Mouse (Mus musculus): ENCODE measurements around the gene Dpy19l1. TPM values are rescaled to one million over a fixed set of nuclear protein-coding genes. Genes with fewer than 3 reads are reported as not detected.

Gene Dpy19l1
- polyA plus RNA-seq (2014; fragmentation: Nextera tagmentation; extraction: Ambion mirVana): 28.3 and 31.7 TPM in 2 replicates

DNA sequence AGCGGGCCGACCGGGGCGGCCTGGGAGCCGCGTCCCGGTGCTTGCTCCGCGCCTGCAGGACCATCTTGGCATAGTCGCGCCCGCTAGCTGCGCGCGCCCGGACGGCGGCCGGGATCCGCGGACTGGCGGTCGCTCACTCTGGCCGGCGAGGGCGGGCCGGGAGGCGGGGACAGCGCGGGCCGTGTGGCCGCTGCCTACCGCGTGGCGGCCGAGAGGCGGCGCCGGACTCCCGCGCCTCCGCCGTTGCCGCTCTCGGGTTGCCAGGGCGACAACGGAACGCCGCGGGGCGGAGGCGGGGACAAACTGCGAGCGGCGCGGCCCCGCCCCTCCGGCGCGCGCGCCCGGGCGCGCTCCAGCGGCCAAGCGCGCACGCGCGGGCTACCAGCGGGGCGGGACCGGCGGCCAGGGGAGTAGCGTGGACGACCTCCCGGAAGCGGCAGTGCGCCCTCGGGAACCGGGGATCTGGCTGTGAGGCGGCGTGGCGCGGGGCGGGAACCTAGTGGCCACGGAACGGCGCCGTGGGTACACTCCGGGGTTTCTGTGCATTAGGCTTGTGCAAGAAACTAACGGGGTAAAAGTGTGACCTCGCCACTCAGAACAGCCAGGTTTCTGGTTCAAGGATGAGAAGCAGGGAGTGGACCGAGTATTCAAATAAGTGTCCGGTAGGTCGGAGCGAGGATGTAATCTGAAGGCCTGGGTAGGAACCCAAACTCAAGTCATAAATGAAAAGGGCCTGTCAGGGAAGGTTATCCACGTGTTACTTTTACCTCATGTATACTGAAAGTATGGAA lies at the start of gene Dpy19l1:
Gene Dpy19l1, minus strand, starts transcription at position 74 of the 791 bp plus-strand sequence.
- ATAC-seq (ENCODE audit: insufficient read depth): peak; percentile 97
- Histone ChIP-seq H3K4me3 (ENCODE audit: low read depth, low read length) (peak within 1 kb of the TSS; percentile 69), H3K27me3 (ENCODE audit: insufficient read depth, low read length) (no peaks in the 10 kb centered on the region), H3K4me2 (peak within 1 kb of the TSS; percentile 80), H3K9ac (peak within 1 kb of the TSS; percentile 80), H3K36me3 (ENCODE audit: insufficient read depth) (no peaks in the 10 kb centered on the region), H3K9me3 (ENCODE audit: low read depth, low read length) (no peaks in the 10 kb centered on the region), H3K27ac (ENCODE audit: low read depth) (peak within 1 kb of the TSS; percentile 90), H3K4me1 (ENCODE audit: insufficient read depth) (peaks cover 10% of the 10 kb centered on the region)
- under 1% methylated on average over 90 of the region's 99 CpGs for WGBS
- peak; percentile 96 for DNase-seq
- no peak for TF ChIP-seq CTCF (IDR thresholded peaks at IDR 0.05; ENCODE audit: low read depth)

DNA sequence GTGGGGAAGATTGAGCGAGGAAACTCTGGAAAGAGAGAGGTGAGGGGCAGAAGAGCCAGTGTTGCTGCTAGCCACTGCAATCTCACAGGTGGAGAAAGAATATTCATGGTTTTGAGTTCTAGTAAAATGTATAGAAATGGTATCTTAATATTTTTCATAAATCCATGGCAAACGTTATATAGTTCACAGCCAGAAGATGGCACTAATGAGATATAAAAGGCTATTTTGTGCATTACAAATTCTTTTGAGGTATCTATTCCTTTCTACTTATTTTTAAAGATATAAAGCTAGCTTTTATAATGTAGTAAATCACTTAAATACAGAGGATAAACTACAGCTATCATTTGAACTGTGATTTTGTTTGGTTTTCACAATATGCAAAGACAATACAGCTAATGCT lies 35.2 kb upstream of the Dpy19l1 start:
- Histone ChIP-seq H3K4me1 (ENCODE audit: insufficient read depth) (no peaks in the 10 kb centered on the region), H3K9ac (no peak overlapping the region), H3K27ac (ENCODE audit: low read depth) (no peak overlapping the region), H3K36me3 (ENCODE audit: insufficient read depth) (no peaks in the 10 kb centered on the region), H3K4me3 (ENCODE audit: low read depth, low read length) (no peak overlapping the region), H3K27me3 (ENCODE audit: insufficient read depth, low read length) (no peaks in the 10 kb centered on the region), H3K4me2 (no peak overlapping the region), H3K9me3 (ENCODE audit: low read depth, low read length) (no peaks in the 10 kb centered on the region)
- ATAC-seq (ENCODE audit: insufficient read depth) (no peak), DNase-seq (peak; percentile 61)
- TF ChIP-seq CTCF (IDR thresholded peaks at IDR 0.05; ENCODE audit: low read depth): no peak
- WGBS: 30% methylated on average over 2 of the region's 2 CpGs

DNA sequence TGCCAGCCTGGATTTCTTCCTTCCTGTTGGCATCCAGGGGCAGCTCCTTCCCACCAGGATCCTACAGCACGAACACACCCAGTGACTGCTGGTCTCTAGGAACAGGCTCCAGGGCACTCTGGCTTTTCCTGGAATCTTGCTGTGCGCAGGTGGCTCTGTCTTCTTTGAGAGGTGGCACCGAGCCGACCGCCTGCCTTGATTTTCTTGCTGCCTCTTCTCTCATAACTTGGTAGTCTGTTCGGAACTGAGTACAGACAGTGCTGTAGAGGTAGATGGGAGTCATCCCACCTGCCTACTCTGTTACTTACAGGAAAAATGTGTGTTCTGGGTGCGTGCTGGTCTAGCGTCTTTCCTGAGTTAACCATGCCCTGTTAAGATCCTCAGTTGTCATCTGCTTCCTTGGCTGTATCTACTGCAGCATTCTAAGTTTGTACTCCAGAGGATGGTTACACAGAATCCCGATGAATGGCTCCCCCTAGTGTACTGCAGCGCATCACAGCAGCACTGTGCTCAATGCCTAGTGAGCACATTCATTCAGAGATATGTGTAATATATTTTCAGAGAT lies 13.7 kb upstream of the Dpy19l1 start:
- H3K4me3 ChIP-seq (ENCODE audit: low read depth, low read length): no peak overlapping the region
- ATAC-seq (ENCODE audit: insufficient read depth): peak; percentile 87; the same call in 1 of the 2 replicates
- H3K27me3 ChIP-seq (ENCODE audit: insufficient read depth, low read length): no peaks in the 10 kb centered on the region
- H3K9me3 ChIP-seq (ENCODE audit: low read depth, low read length): no peaks in the 10 kb centered on the region
- H3K4me2 ChIP-seq: no peak overlapping the region
- DNase-seq: peak; percentile 88
- no peaks in the 10 kb centered on the region for H3K4me1 ChIP-seq (ENCODE audit: insufficient read depth)
- H3K27ac ChIP-seq (ENCODE audit: low read depth): no peak overlapping the region
- 56% methylated on average over 10 of the region's 10 CpGs for WGBS
- peak; percentile 86 for TF ChIP-seq CTCF (IDR thresholded peaks at IDR 0.05; ENCODE audit: low read depth)
- H3K9ac ChIP-seq: no peak overlapping the region
- H3K36me3 ChIP-seq (ENCODE audit: insufficient read depth): no peaks in the 10 kb centered on the region

DNA sequence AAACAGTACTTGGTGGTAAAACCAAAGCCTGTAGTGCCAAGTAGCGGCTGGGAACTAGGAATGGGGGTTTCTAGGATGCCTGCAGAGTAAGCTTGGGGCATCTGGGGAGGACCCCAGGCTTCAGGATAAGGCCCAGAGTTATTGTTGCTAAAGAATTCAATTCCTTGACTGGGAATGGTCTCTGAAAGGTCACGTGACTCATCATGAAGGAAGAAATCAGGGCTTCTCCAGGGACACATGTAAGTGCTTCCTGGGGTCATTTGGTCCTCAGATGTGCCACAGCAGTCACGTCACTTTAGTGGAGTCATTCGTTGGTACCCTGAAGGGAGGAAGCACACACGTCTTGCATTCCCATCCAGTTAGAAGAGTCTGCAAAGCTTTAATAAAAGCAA lies 11.1 kb upstream of the Dpy19l1 start:
- no peaks in the 10 kb centered on the region for H3K36me3 ChIP-seq (ENCODE audit: insufficient read depth)
- no peak overlapping the region for H3K4me3 ChIP-seq (ENCODE audit: low read depth, low read length)
- 69% methylated on average over 5 of the region's 5 CpGs for WGBS
- H3K9me3 ChIP-seq (ENCODE audit: low read depth, low read length): no peaks in the 10 kb centered on the region
- TF ChIP-seq CTCF (IDR thresholded peaks at IDR 0.05; ENCODE audit: low read depth): no peak
- H3K4me1 ChIP-seq (ENCODE audit: insufficient read depth): no peaks in the 10 kb centered on the region
- H3K27me3 ChIP-seq (ENCODE audit: insufficient read depth, low read length): no peaks in the 10 kb centered on the region
- no peak for DNase-seq
- H3K9ac ChIP-seq: no peak overlapping the region
- no peak for ATAC-seq (ENCODE audit: insufficient read depth)
- no peak overlapping the region for H3K27ac ChIP-seq (ENCODE audit: low read depth)
- no peak overlapping the region for H3K4me2 ChIP-seq

DNA sequence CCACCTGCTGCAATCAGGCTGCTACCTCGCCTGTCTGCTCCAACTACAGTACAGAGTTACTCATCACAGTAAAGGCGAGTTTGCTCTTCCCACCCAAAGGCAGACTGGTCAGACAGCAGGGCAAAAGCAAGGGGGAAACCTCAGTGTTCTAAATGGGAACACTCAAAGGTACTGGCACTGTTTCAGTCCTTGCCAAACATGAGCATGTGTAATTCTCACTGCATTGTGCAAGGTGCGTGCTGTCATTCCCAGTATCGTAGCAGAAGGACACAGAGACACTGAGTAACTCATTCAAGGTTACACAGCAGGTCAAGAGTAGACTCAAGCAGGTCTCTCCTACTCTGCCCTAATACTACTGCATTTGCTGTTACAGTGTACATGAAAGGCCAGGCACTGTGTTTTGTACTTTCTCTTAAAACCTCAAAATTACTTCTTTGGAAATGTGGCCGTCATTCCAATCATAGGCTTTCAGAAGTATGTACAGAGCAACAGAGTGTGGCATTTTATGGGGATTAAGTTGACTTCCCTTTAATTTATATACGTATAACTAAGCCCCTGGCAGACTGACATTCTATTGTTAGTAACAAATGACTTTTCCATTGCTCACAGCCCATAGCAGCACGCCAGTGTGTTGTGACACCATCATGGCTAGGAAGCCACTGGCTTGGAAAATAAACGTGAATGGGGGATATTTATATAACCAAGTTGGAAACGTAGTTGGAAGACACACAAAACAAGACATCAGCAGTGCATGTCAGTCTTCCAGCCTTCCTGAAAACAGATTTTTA lies 10.5 kb upstream of the Dpy19l1 start:
- Histone ChIP-seq H3K4me3 (ENCODE audit: low read depth, low read length) (no peak overlapping the region), H3K4me2 (no peak overlapping the region), H3K27ac (ENCODE audit: low read depth) (no peak overlapping the region), H3K4me1 (ENCODE audit: insufficient read depth) (no peaks in the 10 kb centered on the region), H3K9me3 (ENCODE audit: low read depth, low read length) (no peaks in the 10 kb centered on the region), H3K36me3 (ENCODE audit: insufficient read depth) (no peaks in the 10 kb centered on the region), H3K9ac (no peak overlapping the region), H3K27me3 (ENCODE audit: insufficient read depth, low read length) (no peaks in the 10 kb centered on the region)
- 63% methylated on average over 9 of the region's 9 CpGs for WGBS
- no peak for TF ChIP-seq CTCF (IDR thresholded peaks at IDR 0.05; ENCODE audit: low read depth)
- DNase-seq: no peak
- ATAC-seq (ENCODE audit: insufficient read depth): no peak

DNA sequence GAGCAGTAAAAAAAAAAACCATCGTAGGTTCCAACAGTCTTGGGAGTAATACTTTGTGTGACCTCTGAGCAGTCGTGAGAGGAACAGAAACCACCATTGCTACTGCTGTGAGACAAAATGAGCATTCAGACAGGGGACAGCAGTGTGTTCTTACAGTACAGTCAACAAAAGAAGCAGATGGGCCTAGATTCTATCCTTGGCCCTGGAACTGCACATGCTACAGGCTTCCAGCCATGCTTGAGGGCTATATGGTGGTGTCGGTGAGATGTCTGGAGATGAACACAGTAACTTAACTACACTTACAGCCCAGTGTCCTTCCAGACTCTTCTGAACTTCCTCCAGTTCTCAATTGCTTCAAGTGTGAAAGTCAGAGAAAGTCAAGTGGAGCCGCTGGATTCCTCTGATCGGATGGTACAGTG lies 9.2 kb upstream of the Dpy19l1 start:
- H3K9ac ChIP-seq: no peak overlapping the region
- H3K9me3 ChIP-seq (ENCODE audit: low read depth, low read length): no peaks in the 10 kb centered on the region
- no peak overlapping the region for H3K4me3 ChIP-seq (ENCODE audit: low read depth, low read length)
- no peak overlapping the region for H3K27ac ChIP-seq (ENCODE audit: low read depth)
- 87% methylated on average over 5 of the region's 5 CpGs for WGBS
- no peaks in the 10 kb centered on the region for H3K4me1 ChIP-seq (ENCODE audit: insufficient read depth)
- DNase-seq: no peak
- no peak overlapping the region for H3K4me2 ChIP-seq
- H3K36me3 ChIP-seq (ENCODE audit: insufficient read depth): no peaks in the 10 kb centered on the region
- TF ChIP-seq CTCF (IDR thresholded peaks at IDR 0.05; ENCODE audit: low read depth): no peak
- no peaks in the 10 kb centered on the region for H3K27me3 ChIP-seq (ENCODE audit: insufficient read depth, low read length)
- ATAC-seq (ENCODE audit: insufficient read depth): no peak
